Mouse (Mus musculus): ENCODE results near the gene Defb28. TPM values are rescaled to one million over a fixed set of nuclear protein-coding genes. Genes with fewer than 3 reads are reported as not detected.
A peak's percentile ranks its signal among the peaks of the same experiment; 100 is the strongest.

Gene Defb28
- polyA plus RNA-seq, 1 experiment from 2014 or later, result not detected

- no peak for ATAC-seq (ENCODE audit: insufficient number of reproducible peaks, insufficient read depth, low FRiP score, low read depth)
- Histone ChIP-seq H3K4me2 (replicated peaks; ENCODE audit: low read depth, low read length) (no peak overlapping the region), H3K4me3 (ENCODE audit: low read depth, low read length) (no peak overlapping the region), H3K9me3 (ENCODE audit: control insufficient read depth, low read depth, low read length) (no peaks in the 10 kb centered on the region), H3K36me3 (ENCODE audit: control insufficient read depth, insufficient read depth, low read length) (no peaks in the 10 kb centered on the region), H3K27me3 (ENCODE audit: control insufficient read depth, insufficient read depth, low read length) (no peaks in the 10 kb centered on the region), H3K9ac (replicated peaks; ENCODE audit: low read depth, low read length) (no peak overlapping the region), H3K4me1 (ENCODE audit: control insufficient read depth, insufficient read depth, low read length) (no peaks in the 10 kb centered on the region), H3K27ac (ENCODE audit: low read length) (no peak overlapping the region)
- 65% methylated on average over 6 of the region's 6 CpGs for WGBS
Observed at GRCm38 (mm10) chr2:152498020-152498419, 20.0 kb upstream of the Defb28 start.

- no peaks in the 10 kb centered on the region for H3K9me3 ChIP-seq (ENCODE audit: control insufficient read depth, low read depth, low read length)
- H3K27ac ChIP-seq (ENCODE audit: low read length), result no peak overlapping the region
- no peak overlapping the region for H3K4me3 ChIP-seq (ENCODE audit: low read depth, low read length)
- no peak overlapping the region for H3K9ac ChIP-seq (replicated peaks; ENCODE audit: low read depth, low read length)
- no peak for ATAC-seq (ENCODE audit: insufficient number of reproducible peaks, insufficient read depth, low FRiP score, low read depth)
- H3K4me1 ChIP-seq (ENCODE audit: control insufficient read depth, insufficient read depth, low read length), result no peaks in the 10 kb centered on the region
- H3K27me3 ChIP-seq (ENCODE audit: control insufficient read depth, insufficient read depth, low read length), result no peaks in the 10 kb centered on the region
- H3K4me2 ChIP-seq (replicated peaks; ENCODE audit: low read depth, low read length), result no peak overlapping the region
- H3K36me3 ChIP-seq (ENCODE audit: control insufficient read depth, insufficient read depth, low read length), result no peaks in the 10 kb centered on the region
- 70% methylated on average over 7 of the region's 7 CpGs for WGBS
Observed at GRCm38 (mm10) chr2:152500204-152500862, 17.7 kb upstream of the Defb28 start.

- no peak for ATAC-seq (ENCODE audit: insufficient number of reproducible peaks, insufficient read depth, low FRiP score, low read depth)
- no peaks in the 10 kb centered on the region for H3K4me1 ChIP-seq (ENCODE audit: control insufficient read depth, insufficient read depth, low read length)
- H3K4me2 ChIP-seq (replicated peaks; ENCODE audit: low read depth, low read length), result no peak overlapping the region
- no peak overlapping the region for H3K27ac ChIP-seq (ENCODE audit: low read length)
- H3K36me3 ChIP-seq (ENCODE audit: control insufficient read depth, insufficient read depth, low read length), result no peaks in the 10 kb centered on the region
- H3K9ac ChIP-seq (replicated peaks; ENCODE audit: low read depth, low read length), result no peak overlapping the region
- WGBS, result 77% methylated on average over 6 of the region's 6 CpGs
- no peaks in the 10 kb centered on the region for H3K9me3 ChIP-seq (ENCODE audit: control insufficient read depth, low read depth, low read length)
- H3K27me3 ChIP-seq (ENCODE audit: control insufficient read depth, insufficient read depth, low read length), result no peaks in the 10 kb centered on the region
- no peak overlapping the region for H3K4me3 ChIP-seq (ENCODE audit: low read depth, low read length)
Observed at GRCm38 (mm10) chr2:152500863-152501229, 17.2 kb upstream of the Defb28 start.

DNA sequence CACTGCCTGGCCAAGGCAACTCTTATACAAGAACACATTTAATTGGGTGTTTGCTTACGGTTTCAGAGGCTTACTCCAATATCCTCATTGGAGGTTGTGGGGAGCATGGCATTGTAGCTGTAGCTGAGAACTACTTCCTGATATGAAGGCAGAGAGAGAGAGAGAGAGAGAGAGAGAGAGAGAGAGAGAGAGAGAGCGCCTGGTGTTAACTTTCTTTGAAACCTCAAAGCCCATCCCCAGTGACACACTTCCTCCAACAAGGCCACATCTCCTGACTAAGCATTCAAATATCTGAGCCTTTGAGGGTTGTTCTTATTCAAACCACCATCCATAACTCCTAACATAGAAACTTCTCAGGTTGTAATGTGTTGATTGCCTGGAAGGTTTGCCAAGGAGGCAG, 14.1 kb upstream of the Defb28 start:
- Histone ChIP-seq H3K4me3 (ENCODE audit: low read depth, low read length) (no peak overlapping the region), H3K36me3 (ENCODE audit: control insufficient read depth, insufficient read depth, low read length) (no peaks in the 10 kb centered on the region), H3K27me3 (ENCODE audit: control insufficient read depth, insufficient read depth, low read length) (no peaks in the 10 kb centered on the region), H3K27ac (ENCODE audit: low read length) (no peak overlapping the region), H3K4me2 (replicated peaks; ENCODE audit: low read depth, low read length) (no peak overlapping the region), H3K4me1 (ENCODE audit: control insufficient read depth, insufficient read depth, low read length) (no peaks in the 10 kb centered on the region), H3K9me3 (ENCODE audit: control insufficient read depth, low read depth, low read length) (no peaks in the 10 kb centered on the region), H3K9ac (replicated peaks; ENCODE audit: low read depth, low read length) (no peak overlapping the region)
- no peak for ATAC-seq (ENCODE audit: insufficient number of reproducible peaks, insufficient read depth, low FRiP score, low read depth)
- 71% methylated on average over 2 of the region's 2 CpGs for WGBS

DNA sequence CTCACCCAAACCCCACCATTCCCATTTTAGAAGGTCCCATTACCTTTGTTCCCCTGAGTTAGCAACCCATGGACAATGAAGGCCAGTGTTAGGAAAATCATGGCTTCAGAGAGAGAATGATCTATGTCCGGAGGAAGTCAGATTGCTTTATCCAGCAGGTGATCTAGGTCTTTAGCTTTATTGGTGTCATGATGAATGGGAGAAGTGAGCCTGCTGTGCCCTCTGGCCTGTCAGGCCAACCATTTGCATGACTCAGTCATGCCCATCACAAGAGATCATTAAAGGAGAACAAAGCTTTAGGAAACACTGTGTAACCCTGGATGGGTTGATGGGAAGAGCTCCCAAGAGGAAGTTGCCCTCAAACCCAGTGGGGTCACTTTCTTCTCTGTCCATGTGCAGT, 6.5 kb upstream of the Defb28 start, which contains the start of gene Defb26:
Defb26 (minus strand) TSS at position 101 of the 400 bp plus-strand sequence.
- H3K27ac ChIP-seq (ENCODE audit: low read length), result no peak within 1 kb of the TSS
- no peaks in the 10 kb centered on the region for H3K9me3 ChIP-seq (ENCODE audit: control insufficient read depth, low read depth, low read length)
- no peaks in the 10 kb centered on the region for H3K27me3 ChIP-seq (ENCODE audit: control insufficient read depth, insufficient read depth, low read length)
- no peak for ATAC-seq (ENCODE audit: insufficient number of reproducible peaks, insufficient read depth, low FRiP score, low read depth)
- H3K4me2 ChIP-seq (replicated peaks; ENCODE audit: low read depth, low read length), result no peak within 1 kb of the TSS
- no peak within 1 kb of the TSS for H3K4me3 ChIP-seq (ENCODE audit: low read depth, low read length)
- no peaks in the 10 kb centered on the region for H3K36me3 ChIP-seq (ENCODE audit: control insufficient read depth, insufficient read depth, low read length)
- 92% methylated on average over 1 of the region's 1 CpGs for WGBS
- H3K4me1 ChIP-seq (ENCODE audit: control insufficient read depth, insufficient read depth, low read length), result no peaks in the 10 kb centered on the region
- H3K9ac ChIP-seq (replicated peaks; ENCODE audit: low read depth, low read length), result no peak within 1 kb of the TSS

- ATAC-seq (ENCODE audit: insufficient number of reproducible peaks, insufficient read depth, low FRiP score, low read depth), result 0 out of 2 replicates have a peak, but pooled peaks have one; percentile 37
- WGBS, result 45% methylated on average over 4 of the region's 4 CpGs
Observed at GRCm38 (mm10) chr2:152516084-152516483, 2.0 kb upstream of the Defb28 start.

GRCm38 (mm10) chr2:152539944-152540710, 22.1 kb downstream of the Defb28 start, which contains the start of gene Defb29:
TSS of gene Defb29 (minus strand) at chr2:152540098.
- Histone ChIP-seq H3K4me2 (replicated peaks; ENCODE audit: low read depth, low read length) (no peak within 1 kb of the TSS), H3K27ac (ENCODE audit: low read length) (no peak within 1 kb of the TSS), H3K9ac (replicated peaks; ENCODE audit: low read depth, low read length) (no peak within 1 kb of the TSS), H3K27me3 (ENCODE audit: control insufficient read depth, insufficient read depth, low read length) (no peaks in the 10 kb centered on the region), H3K9me3 (ENCODE audit: control insufficient read depth, low read depth, low read length) (no peaks in the 10 kb centered on the region), H3K4me3 (ENCODE audit: low read depth, low read length) (no peak within 1 kb of the TSS), H3K4me1 (ENCODE audit: control insufficient read depth, insufficient read depth, low read length) (no peaks in the 10 kb centered on the region), H3K36me3 (ENCODE audit: control insufficient read depth, insufficient read depth, low read length) (no peaks in the 10 kb centered on the region)
- no peak for ATAC-seq (ENCODE audit: insufficient number of reproducible peaks, insufficient read depth, low FRiP score, low read depth)
- 47% methylated on average over 13 of the region's 13 CpGs for WGBS

More at GRCm38 (mm10) chr2:152516084-152516483, 2.0 kb upstream of the Defb28 start:
- Histone ChIP-seq H3K4me2 (replicated peaks; ENCODE audit: low read depth, low read length) (no peak overlapping the region), H3K36me3 (ENCODE audit: control insufficient read depth, insufficient read depth, low read length) (no peaks in the 10 kb centered on the region), H3K9ac (replicated peaks; ENCODE audit: low read depth, low read length) (no peak overlapping the region), H3K4me1 (ENCODE audit: control insufficient read depth, insufficient read depth, low read length) (no peaks in the 10 kb centered on the region), H3K9me3 (ENCODE audit: control insufficient read depth, low read depth, low read length) (no peaks in the 10 kb centered on the region), H3K4me3 (ENCODE audit: low read depth, low read length) (no peak overlapping the region), H3K27me3 (ENCODE audit: control insufficient read depth, insufficient read depth, low read length) (no peaks in the 10 kb centered on the region), H3K27ac (ENCODE audit: low read length) (no peak overlapping the region)

GRCm38 (mm10) chr2:152541979-152542378, 23.9 kb downstream of the Defb28 start:
- Histone ChIP-seq H3K36me3 (ENCODE audit: control insufficient read depth, insufficient read depth, low read length) (no peaks in the 10 kb centered on the region), H3K27ac (ENCODE audit: low read length) (no peak overlapping the region), H3K4me2 (replicated peaks; ENCODE audit: low read depth, low read length) (no peak overlapping the region), H3K4me1 (ENCODE audit: control insufficient read depth, insufficient read depth, low read length) (no peaks in the 10 kb centered on the region), H3K4me3 (ENCODE audit: low read depth, low read length) (no peak overlapping the region), H3K9ac (replicated peaks; ENCODE audit: low read depth, low read length) (no peak overlapping the region), H3K9me3 (ENCODE audit: control insufficient read depth, low read depth, low read length) (no peaks in the 10 kb centered on the region), H3K27me3 (ENCODE audit: control insufficient read depth, insufficient read depth, low read length) (no peaks in the 10 kb centered on the region)
- no peak for ATAC-seq (ENCODE audit: insufficient number of reproducible peaks, insufficient read depth, low FRiP score, low read depth)
- 80% methylated on average over 9 of the region's 9 CpGs for WGBS
